Mouse (Mus musculus) limb, embryonic 12.5 days (tissue): ENCODE measurements around the gene Creb3l2. TPM values are rescaled to one million over a fixed set of nuclear protein-coding genes. Genes with fewer than 3 reads are reported as not detected.
A peak's percentile ranks its signal among the peaks of the same experiment; 100 is the strongest.

ENCODE experiments used
- ATAC-seq: fragments of 200-750 bp; cut with Nextera tagmentation; 2 replicates; pipeline ENCODE4 v1.8.0; 2017; ENCODE audit warnings: low read depth, moderate TSS enrichment; ENCODE audit not compliant: insufficient number of reproducible peaks, insufficient read depth, low FRiP score, low TSS enrichment
- H3K27ac ChIP-seq: fragments of 300-500 bp; sonication (generic); 2 replicates; pipeline ENCODE4 v1.5.1; 2016; ENCODE audit warnings: mild to moderate bottlenecking, moderate library complexity
- H3K27me3 ChIP-seq: fragments of 300-500 bp; sonication (generic); 2 replicates; pipeline ENCODE4 v1.6.1; 2016; ENCODE audit warnings: mild to moderate bottlenecking, moderate library complexity
- H3K36me3 ChIP-seq: fragments of 300-500 bp; sonication (generic); 2 replicates; pipeline ENCODE4 v1.6.1; 2016; ENCODE audit warnings: mild to moderate bottlenecking, moderate library complexity
- H3K4me1 ChIP-seq: fragments of 300-500 bp; sonication (generic); replicated peaks from 2 replicates; pipeline ENCODE4 v1.6.1; 2016
- H3K4me2 ChIP-seq: fragments of 300-500 bp; sonication (generic); 2 replicates; pipeline ENCODE4 v1.6.1; 2016; ENCODE audit warnings: mild to moderate bottlenecking, moderate library complexity
- H3K4me3 ChIP-seq: fragments of 300-500 bp; sonication (generic); replicated peaks from 2 replicates; pipeline ENCODE4 v1.5.1; 2016; ENCODE audit warnings: mild to moderate bottlenecking
- H3K9ac ChIP-seq: fragments of 300-500 bp; sonication (generic); replicated peaks from 2 replicates; pipeline ENCODE4 v1.6.1; 2016; ENCODE audit warnings: mild to moderate bottlenecking, moderate library complexity
- H3K9me3 ChIP-seq: fragments of 300-500 bp; sonication (generic); 2 replicates; pipeline ENCODE4 v1.6.1; 2016; ENCODE audit warnings: mild to moderate bottlenecking, moderate library complexity
- WGBS: fragments of 180-500 bp; shearing (Covaris S2); methylation state at CpG from one replicate; pipeline ENCODE4 v1.1.7; 2016; 5-methylcytosine and 5-hydroxymethylcytosine counted together
- polyA plus RNA-seq: library from polyadenylated mRNA; unstranded; fragments of >200 nt; fragmentation: Nextera tagmentation; extraction: Ambion mirVana; gene quantifications from 2 replicates; pipeline ENCODE4 v1.2.1, GENCODE M21; 2016

The Creb3l2 gene
- polyA plus RNA-seq, 1 experiment from 2014 or later = 26.4 TPM

DNA sequence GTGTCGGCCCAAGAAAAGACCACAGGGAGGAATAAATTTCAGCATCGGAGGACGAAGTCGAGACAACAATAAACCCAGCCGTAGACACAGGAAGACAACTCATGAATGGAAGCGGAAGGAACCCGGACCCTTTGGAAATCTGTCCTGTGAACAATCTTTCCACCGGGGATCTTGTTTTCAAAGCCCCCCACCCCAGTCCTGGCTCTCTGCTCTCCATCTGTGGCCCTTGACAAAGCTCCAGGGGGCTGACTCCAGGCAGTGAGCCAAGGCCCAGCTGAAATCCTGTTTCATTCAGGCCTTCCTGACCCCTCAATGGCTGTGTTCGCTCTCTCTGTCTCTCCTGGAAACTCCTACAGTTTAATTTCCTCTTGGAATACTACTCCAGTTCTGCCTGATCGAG lies 66.5 kb downstream of the Creb3l2 start:
- Histone ChIP-seq H3K36me3 (peaks cover 64% of the 10 kb centered on the region), H3K9ac (no peak overlapping the region), H3K27me3 (no peaks in the 10 kb centered on the region), H3K27ac (peak overlapping the region; percentile 37; the same call in 1 of the 2 replicates), H3K4me3 (no peak overlapping the region), H3K4me1 (peaks cover 6% of the 10 kb centered on the region), H3K4me2 (no peak overlapping the region), H3K9me3 (no peaks in the 10 kb centered on the region)
- 82% methylated on average over 10 of the region's 10 CpGs for WGBS
- no peak for ATAC-seq

- 82% methylated on average over 7 of the region's 7 CpGs for WGBS
- no peak overlapping the region for H3K9ac ChIP-seq
- no peak for ATAC-seq
- no peak overlapping the region for H3K27ac ChIP-seq
- no peak overlapping the region for H3K4me3 ChIP-seq
- H3K36me3 ChIP-seq = peaks cover 43% of the 10 kb centered on the region
- no peaks in the 10 kb centered on the region for H3K27me3 ChIP-seq
- no peaks in the 10 kb centered on the region for H3K9me3 ChIP-seq
- no peak overlapping the region for H3K4me2 ChIP-seq
- H3K4me1 ChIP-seq = peaks cover 14% of the 10 kb centered on the region
Observed at GRCm38 (mm10) chr6:37371341-37371740, 70.6 kb downstream of the Creb3l2 start.

DNA sequence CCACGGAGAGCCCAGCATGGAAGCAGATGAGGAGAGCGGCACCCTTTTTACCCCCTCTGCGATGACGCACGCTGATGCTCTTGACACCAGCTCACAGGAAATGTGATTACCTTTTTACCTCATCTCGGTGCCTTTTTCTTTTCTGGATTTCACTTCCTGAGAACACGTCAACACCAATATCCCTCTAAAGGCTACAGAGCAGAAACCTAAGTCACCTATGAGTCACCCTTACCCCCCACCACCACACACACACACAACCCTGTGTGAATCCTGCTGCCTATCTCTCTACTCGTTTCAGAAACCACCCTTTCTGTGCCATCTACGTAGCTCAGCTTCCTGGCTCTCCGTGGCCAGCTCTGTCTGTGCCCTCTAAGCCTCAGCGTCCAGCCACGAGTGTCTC lies 71.4 kb downstream of the Creb3l2 start:
- H3K36me3 ChIP-seq = peaks cover 43% of the 10 kb centered on the region
- no peak overlapping the region for H3K4me2 ChIP-seq
- no peak overlapping the region for H3K9ac ChIP-seq
- no peak overlapping the region for H3K4me3 ChIP-seq
- no peaks in the 10 kb centered on the region for H3K27me3 ChIP-seq
- no peaks in the 10 kb centered on the region for H3K9me3 ChIP-seq
- H3K4me1 ChIP-seq = peaks cover 18% of the 10 kb centered on the region
- H3K27ac ChIP-seq = no peak overlapping the region
- no peak for ATAC-seq
- 83% methylated on average over 12 of the region's 12 CpGs for WGBS

DNA sequence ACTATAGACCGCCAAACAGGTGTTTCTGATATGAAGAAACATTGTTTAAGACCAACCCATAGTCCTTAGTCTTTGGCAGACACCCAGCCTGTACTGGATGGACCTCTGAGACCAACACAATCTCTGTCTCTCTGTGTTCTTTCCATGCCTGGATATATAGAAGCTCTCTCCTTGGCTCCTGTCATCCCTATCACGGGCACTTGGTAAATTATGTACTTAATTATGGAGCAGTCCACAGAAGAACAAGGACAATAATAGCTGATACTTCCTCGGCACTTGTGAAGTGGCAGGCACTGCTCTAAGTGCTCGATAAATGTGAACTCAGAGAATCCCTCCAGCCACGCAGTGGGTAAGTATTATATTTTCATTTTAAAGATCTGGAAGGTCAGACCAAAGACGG lies 72.2 kb downstream of the Creb3l2 start:
- 73% methylated on average over 6 of the region's 6 CpGs for WGBS
- Histone ChIP-seq H3K4me3 (no peak overlapping the region), H3K9ac (no peak overlapping the region), H3K4me2 (no peak overlapping the region), H3K27me3 (no peaks in the 10 kb centered on the region), H3K36me3 (peaks cover 40% of the 10 kb centered on the region), H3K27ac (no peak overlapping the region), H3K4me1 (peaks cover 21% of the 10 kb centered on the region), H3K9me3 (no peaks in the 10 kb centered on the region)
- no peak for ATAC-seq

- peaks cover 21% of the 10 kb centered on the region for H3K4me1 ChIP-seq
- H3K4me2 ChIP-seq = no peak overlapping the region
- WGBS = 78% methylated on average over 13 of the region's 13 CpGs
- no peak overlapping the region for H3K9ac ChIP-seq
- H3K36me3 ChIP-seq = peaks cover 42% of the 10 kb centered on the region
- H3K9me3 ChIP-seq = no peaks in the 10 kb centered on the region
- ATAC-seq = no peak
- H3K27me3 ChIP-seq = no peaks in the 10 kb centered on the region
- no peak overlapping the region for H3K4me3 ChIP-seq
- no peak overlapping the region for H3K27ac ChIP-seq
Observed at GRCm38 (mm10) chr6:37368281-37368680, 73.7 kb downstream of the Creb3l2 start.

DNA sequence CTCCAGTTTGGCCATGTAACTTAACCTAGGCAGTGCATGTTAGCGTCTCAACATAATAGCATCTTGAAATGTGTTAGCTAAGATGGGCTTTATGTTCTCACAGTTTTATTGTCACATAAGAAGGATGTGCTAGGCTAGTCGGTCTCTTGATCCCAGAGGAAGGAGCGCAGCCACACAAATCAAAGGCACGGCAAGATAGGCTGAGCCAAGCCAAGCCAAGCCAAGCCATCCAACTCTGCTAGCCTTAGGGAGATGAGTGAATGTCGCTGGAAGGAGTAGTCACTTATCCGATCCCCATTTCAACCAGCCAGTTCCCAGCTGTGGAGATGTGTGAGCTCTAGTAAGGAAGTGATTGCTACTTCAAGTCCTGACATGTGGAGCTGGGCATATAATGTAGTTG lies 75.0 kb downstream of the Creb3l2 start:
- H3K4me2 ChIP-seq = no peak overlapping the region
- H3K4me1 ChIP-seq = peaks cover 21% of the 10 kb centered on the region
- H3K36me3 ChIP-seq = peaks cover 41% of the 10 kb centered on the region; the same call in 1 of the 2 replicates
- H3K4me3 ChIP-seq = no peak overlapping the region
- no peak overlapping the region for H3K27ac ChIP-seq
- WGBS = 91% methylated on average over 6 of the region's 6 CpGs
- no peak overlapping the region for H3K9ac ChIP-seq
- H3K9me3 ChIP-seq = no peaks in the 10 kb centered on the region
- H3K27me3 ChIP-seq = no peaks in the 10 kb centered on the region
- no peak for ATAC-seq

GRCm38 (mm10) chr6:37365179-37365578 lies 76.8 kb downstream of the Creb3l2 start:
- Histone ChIP-seq H3K9me3 (no peaks in the 10 kb centered on the region), H3K4me1 (peaks cover 38% of the 10 kb centered on the region), H3K4me3 (no peak overlapping the region), H3K27ac (peak overlapping the region; percentile 47), H3K27me3 (no peaks in the 10 kb centered on the region), H3K4me2 (no peak overlapping the region), H3K9ac (no peak overlapping the region), H3K36me3 (peaks cover 42% of the 10 kb centered on the region)
- ATAC-seq = no peak
- 59% methylated on average over 11 of the region's 11 CpGs for WGBS

- 96% methylated on average over 8 of the region's 8 CpGs for WGBS
- peaks cover 39% of the 10 kb centered on the region for H3K4me1 ChIP-seq
- H3K27ac ChIP-seq = no peak overlapping the region
- H3K27me3 ChIP-seq = no peaks in the 10 kb centered on the region
- H3K36me3 ChIP-seq = peaks cover 50% of the 10 kb centered on the region
- ATAC-seq = no peak
- no peaks in the 10 kb centered on the region for H3K9me3 ChIP-seq
- no peak overlapping the region for H3K4me3 ChIP-seq
- H3K4me2 ChIP-seq = no peak overlapping the region
- no peak overlapping the region for H3K9ac ChIP-seq
Observed at GRCm38 (mm10) chr6:37364361-37364760, 77.6 kb downstream of the Creb3l2 start.

DNA sequence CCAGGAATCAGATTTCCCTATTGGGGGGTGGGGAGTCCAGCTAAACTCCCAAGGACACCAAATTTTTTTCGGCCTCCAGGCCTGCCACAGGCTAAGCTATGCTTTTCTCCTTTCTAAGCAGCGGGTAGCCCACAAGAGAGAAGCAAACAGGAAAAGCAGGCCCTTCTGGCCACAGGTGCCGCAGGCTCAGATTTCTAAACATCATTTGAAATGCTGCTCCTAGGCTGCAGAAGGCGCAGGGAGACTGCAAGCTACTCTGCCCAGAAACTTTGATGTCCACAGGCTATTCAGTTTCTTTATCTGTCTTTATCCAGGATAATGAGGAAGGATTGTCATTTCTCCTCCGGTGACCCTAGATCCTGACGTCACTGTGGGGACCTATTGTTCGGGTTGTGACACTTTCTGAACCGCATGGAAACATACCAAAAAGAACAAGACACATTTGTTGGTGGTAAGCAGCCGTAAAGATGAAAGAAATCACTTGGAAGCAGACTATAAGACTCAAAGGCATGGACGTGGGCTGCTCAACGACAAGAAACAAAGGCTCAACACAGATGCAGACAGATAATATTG lies 81.0 kb downstream of the Creb3l2 start:
- Histone ChIP-seq H3K4me2 (no peak overlapping the region), H3K27ac (peak overlapping the region; percentile 66), H3K4me3 (no peak overlapping the region), H3K9ac (0 out of 2 replicates have a peak overlapping the region, but pooled peaks have one; percentile 23), H3K36me3 (peaks cover 70% of the 10 kb centered on the region), H3K4me1 (peaks cover 41% of the 10 kb centered on the region), H3K27me3 (no peaks in the 10 kb centered on the region), H3K9me3 (no peaks in the 10 kb centered on the region)
- no peak for ATAC-seq
- 25% methylated on average over 11 of the region's 11 CpGs for WGBS

DNA sequence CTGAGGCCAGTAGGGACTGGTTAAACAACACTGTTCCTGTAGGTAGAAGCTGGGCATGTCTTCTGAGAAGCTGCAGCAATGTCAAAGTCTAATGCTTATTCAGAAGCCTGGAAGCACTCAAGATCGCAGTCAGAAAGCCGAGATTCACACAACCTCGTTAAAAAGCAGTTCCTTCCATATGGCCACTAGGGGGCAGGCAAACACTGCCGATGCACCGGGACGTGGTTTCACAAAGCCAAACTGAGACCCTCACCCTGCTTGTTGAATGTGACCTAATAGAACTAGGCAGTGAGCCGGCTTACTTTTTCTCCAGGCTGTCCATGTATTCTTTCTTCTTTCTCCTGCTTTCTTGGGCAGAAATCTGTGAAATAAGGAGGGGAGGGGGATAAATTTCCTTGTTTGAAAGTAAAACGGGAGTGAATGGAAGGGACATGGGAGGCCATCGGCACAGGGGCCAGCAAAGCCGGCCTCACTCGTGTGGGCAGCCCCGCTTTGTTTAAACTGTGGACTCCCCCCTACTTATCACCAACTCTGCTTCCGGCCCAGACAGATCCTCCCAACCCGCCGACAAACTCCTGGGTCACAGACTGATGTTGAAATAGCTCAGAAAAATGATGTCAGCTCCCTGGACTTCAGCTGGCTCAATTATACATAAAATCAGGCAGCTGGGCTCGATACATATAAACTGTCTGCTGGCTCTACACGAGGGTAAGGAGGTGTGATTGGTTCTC lies 87.3 kb downstream of the Creb3l2 start:
- 32% methylated on average over 17 of the region's 17 CpGs for WGBS
- Histone ChIP-seq H3K4me1 (peaks cover 27% of the 10 kb centered on the region), H3K27me3 (no peaks in the 10 kb centered on the region), H3K36me3 (peaks cover 75% of the 10 kb centered on the region), H3K4me3 (no peak overlapping the region), H3K9ac (no peak overlapping the region), H3K9me3 (no peaks in the 10 kb centered on the region), H3K4me2 (no peak overlapping the region), H3K27ac (peak overlapping the region; percentile 81)
- 0 out of 2 replicates have a peak, but pooled peaks have one; percentile 16 for ATAC-seq

DNA sequence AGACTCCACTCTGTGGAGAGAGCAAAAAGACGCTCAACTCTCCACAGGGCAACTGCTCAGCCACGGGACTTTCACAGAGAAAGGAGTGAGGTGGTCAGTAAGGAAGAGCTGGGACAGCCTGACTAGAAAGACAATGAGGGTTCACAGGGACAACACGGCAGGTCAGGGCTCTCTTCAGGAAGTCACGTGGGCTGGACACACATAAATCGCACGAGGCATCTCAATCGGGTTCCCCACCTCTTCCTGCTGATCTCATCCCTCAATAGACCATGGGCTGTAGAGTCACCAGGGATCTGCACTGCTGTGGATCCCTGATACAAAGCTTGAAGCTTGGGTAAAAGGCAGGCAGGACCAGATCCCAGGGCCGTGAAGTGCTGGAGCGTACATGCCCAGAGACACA lies 88.3 kb downstream of the Creb3l2 start:
- no peak for ATAC-seq
- Histone ChIP-seq H3K4me3 (no peak overlapping the region), H3K4me2 (no peak overlapping the region), H3K4me1 (peaks cover 27% of the 10 kb centered on the region), H3K27me3 (no peaks in the 10 kb centered on the region), H3K9ac (no peak overlapping the region), H3K27ac (no peak overlapping the region), H3K36me3 (peaks cover 66% of the 10 kb centered on the region), H3K9me3 (no peaks in the 10 kb centered on the region)
- 84% methylated on average over 9 of the region's 9 CpGs for WGBS
